In the genomic region with DNA sequence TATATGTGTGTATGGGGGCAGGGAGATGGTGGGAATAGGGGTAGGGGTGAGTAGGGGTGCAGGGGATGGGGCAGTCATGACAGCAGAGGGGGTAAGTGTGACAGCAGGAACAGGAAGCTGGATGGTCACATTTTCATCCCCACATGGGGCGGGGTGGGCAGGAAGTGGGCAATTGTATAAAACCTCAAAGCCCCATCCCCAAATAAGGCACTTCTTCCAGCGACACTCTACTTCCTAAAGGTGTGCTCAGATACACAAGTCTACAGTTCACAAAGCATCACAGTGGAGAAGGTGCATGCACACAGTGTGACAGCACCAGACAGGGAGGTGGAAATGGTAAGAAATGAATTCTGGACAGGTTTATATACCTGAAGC, we compare ENCODE assay signal across 26 mouse cellular contexts. TPM values are rescaled to one million over a fixed set of nuclear protein-coding genes. Genes with fewer than 3 reads are reported as not detected.
DNase-seq lines count a peak whose midpoint lies in the region; ATAC-seq and TF ChIP-seq lines count a peak whose summit lies in the region.
"Had no signal": no experiment of that assay in that cellular context is flagged by ENCODE, and none has a peak within 500 bp of the region (broad histone marks: within the 10 kb centered on the region; RNA-seq: fewer than 3 reads in every experiment).

No protein-coding gene starts in this region.

- H3K36me3 ChIP-seq in forebrain, embryonic 10.5 days (replicated peaks) = no peaks in the 10 kb centered on the region
- no peaks in the 10 kb centered on the region for H3K36me3 ChIP-seq in forebrain, postnatal 0 days (ENCODE audit: insufficient read depth)
- no peaks in the 10 kb centered on the region for H3K36me3 ChIP-seq in midbrain, embryonic 12.5 days
- H3K36me3 ChIP-seq in midbrain, embryonic 15.5 days (replicated peaks) = no peaks in the 10 kb centered on the region
- no peaks in the 10 kb centered on the region for H3K36me3 ChIP-seq in embryonic facial prominence, embryonic 13.5 days
- H3K36me3 ChIP-seq: heart, embryonic 13.5 days; hindbrain, embryonic 15.5 days had no signal

- H3K27ac ChIP-seq in forebrain, embryonic 10.5 days = peak overlapping the region; percentile 11; the same call in 1 of the 2 replicates
- H3K27ac ChIP-seq in forebrain, postnatal 0 days (ENCODE audit: low read depth, low read length) = no peak overlapping the region
- no peak overlapping the region for H3K27ac ChIP-seq in midbrain, embryonic 12.5 days (replicated peaks)
- H3K27ac ChIP-seq in midbrain, embryonic 15.5 days = no peak overlapping the region
- H3K27ac ChIP-seq in embryonic facial prominence, embryonic 13.5 days = no peak overlapping the region
- H3K27ac ChIP-seq: heart, embryonic 13.5 days; hindbrain, embryonic 15.5 days had no signal

- DNase-seq in forebrain, embryonic 10.5 days (ENCODE audit: extremely low spot score, low spot score) = no peak
- DNase-seq in forebrain, postnatal 0 days = no peak
- no peak for DNase-seq in urinary bladder, postnatal 36 days (ENCODE audit: low spot score in 2 of 2)
- DNase-seq in layer of hippocampus, postnatal 25 days (ENCODE audit: extremely low spot score in 1 of 2, low spot score in 1 of 2) = no peak
- DNase-seq: adrenal gland, postnatal 10 days; B cell, adult 2 months; cerebellum, adult 11 months; cerebellum, adult 8-10 months; gastrocnemius, postnatal 36 days; heart, adult 11 months; heart, postnatal 36 days had no signal

- no peak for TF ChIP-seq CTCF in forebrain, postnatal 0 days (IDR thresholded peaks at IDR 0.05; ENCODE audit: low read depth)

- WGBS in forebrain, embryonic 10.5 days = 75% methylated on average over 2 of the region's 2 CpGs
- 82% methylated on average over 2 of the region's 2 CpGs for WGBS in forebrain, postnatal 0 days
- 85% methylated on average over 2 of the region's 2 CpGs for WGBS in midbrain, embryonic 12.5 days
- WGBS in midbrain, embryonic 15.5 days = 88% methylated on average over 2 of the region's 2 CpGs
- WGBS in embryonic facial prominence, embryonic 13.5 days = 84% methylated on average over 2 of the region's 2 CpGs

- no peaks in the 10 kb centered on the region for H3K9me3 ChIP-seq in forebrain, embryonic 10.5 days
- H3K9me3 ChIP-seq in forebrain, postnatal 0 days (ENCODE audit: low read length) = no peaks in the 10 kb centered on the region
- no peaks in the 10 kb centered on the region for H3K9me3 ChIP-seq in midbrain, embryonic 12.5 days
- H3K9me3 ChIP-seq in midbrain, embryonic 15.5 days = no peaks in the 10 kb centered on the region
- H3K9me3 ChIP-seq in embryonic facial prominence, embryonic 13.5 days = no peaks in the 10 kb centered on the region
- H3K9me3 ChIP-seq: heart, embryonic 13.5 days; hindbrain, embryonic 15.5 days had no signal

- H3K9ac ChIP-seq in forebrain, postnatal 0 days = no peak overlapping the region
- 0 out of 2 replicates have a peak overlapping the region, but pooled peaks have one; percentile 3 for H3K9ac ChIP-seq in midbrain, embryonic 12.5 days (replicated peaks)
- H3K9ac ChIP-seq in midbrain, embryonic 15.5 days = no peak overlapping the region
- 0 out of 2 replicates have a peak overlapping the region, but pooled peaks have one; percentile 54 for H3K9ac ChIP-seq in embryonic facial prominence, embryonic 13.5 days
- H3K9ac ChIP-seq: hindbrain, embryonic 15.5 days had no signal

- peaks cover 16% of the 10 kb centered on the region for H3K4me1 ChIP-seq in forebrain, embryonic 10.5 days
- no peaks in the 10 kb centered on the region for H3K4me1 ChIP-seq in forebrain, postnatal 0 days (ENCODE audit: insufficient read depth)
- H3K4me1 ChIP-seq in midbrain, embryonic 12.5 days = peaks cover 10% of the 10 kb centered on the region
- H3K4me1 ChIP-seq in midbrain, embryonic 15.5 days = peaks cover 4% of the 10 kb centered on the region; the same call in 1 of the 2 replicates
- H3K4me1 ChIP-seq in embryonic facial prominence, embryonic 13.5 days = peaks cover 8% of the 10 kb centered on the region

- H3K4me2 ChIP-seq in forebrain, postnatal 0 days (ENCODE audit: low read depth) = no peak overlapping the region
- H3K4me2 ChIP-seq in midbrain, embryonic 12.5 days (replicated peaks) = no peak overlapping the region
- no peak overlapping the region; the same call in 1 of the 2 replicates for H3K4me2 ChIP-seq in midbrain, embryonic 15.5 days
- H3K4me2 ChIP-seq in embryonic facial prominence, embryonic 13.5 days = no peak overlapping the region
- H3K4me2 ChIP-seq: heart, embryonic 13.5 days had no signal

- no peak overlapping the region for H3K4me3 ChIP-seq in forebrain, embryonic 10.5 days
- H3K4me3 ChIP-seq in forebrain, postnatal 0 days (ENCODE audit: low read depth, low read length) = no peak overlapping the region
- no peak overlapping the region for H3K4me3 ChIP-seq in midbrain, embryonic 12.5 days
- H3K4me3 ChIP-seq in midbrain, embryonic 15.5 days = no peak overlapping the region
- H3K4me3 ChIP-seq in embryonic facial prominence, embryonic 13.5 days = no peak overlapping the region
- H3K4me3 ChIP-seq: heart, embryonic 13.5 days; hindbrain, embryonic 15.5 days had no signal

- ATAC-seq in forebrain, postnatal 0 days = no peak
- ATAC-seq in midbrain, embryonic 12.5 days (ENCODE audit: low FRiP score, low read depth) = no peak
- no peak for ATAC-seq in midbrain, embryonic 15.5 days (replicated peaks)
- ATAC-seq in embryonic facial prominence, embryonic 13.5 days (ENCODE audit: insufficient number of reproducible peaks, insufficient read depth, low FRiP score, low TSS enrichment, low read depth) = no peak
- ATAC-seq: forebrain, embryonic 14.5 days had no signal

- no peaks in the 10 kb centered on the region for H3K27me3 ChIP-seq in forebrain, embryonic 10.5 days (ENCODE audit: poor library complexity, severe bottlenecking)
- H3K27me3 ChIP-seq in forebrain, postnatal 0 days (ENCODE audit: insufficient read depth, low read length) = no peaks in the 10 kb centered on the region
- 0 out of 2 replicates have a peak, but pooled peaks cover 6% of the 10 kb centered on the region for H3K27me3 ChIP-seq in midbrain, embryonic 12.5 days
- H3K27me3 ChIP-seq in midbrain, embryonic 15.5 days (replicated peaks) = no peaks in the 10 kb centered on the region
- H3K27me3 ChIP-seq in embryonic facial prominence, embryonic 13.5 days = no peaks in the 10 kb centered on the region
- H3K27me3 ChIP-seq: hindbrain, embryonic 15.5 days had no signal

RNA-seq across cellular contexts. Expression of a gene that starts 11.3 kb away (rescaled TPM):
- polyA plus RNA-seq in forebrain, embryonic 10.5 days (2016; fragmentation: Nextera tagmentation; extraction: Ambion mirVana) = 57.8 and 71.3 TPM in 2 replicates
- total RNA-seq in forebrain, postnatal 0 days (2014; rRNA removed) = 1.5 and 6.1 TPM in 2 replicates
- 4.3 and 7.3 TPM in 2 replicates for polyA plus RNA-seq in forebrain, postnatal 0 days (2015; fragmentation: Nextera tagmentation; extraction: Ambion mirVana)
- polyA plus RNA-seq in midbrain, embryonic 12.5 days (2016; fragmentation: Nextera tagmentation; extraction: Ambion mirVana) = 15.3 and 16.4 TPM in 2 replicates
- polyA plus RNA-seq in midbrain, embryonic 15.5 days (2015; fragmentation: Nextera tagmentation; extraction: Ambion mirVana) = 2.6 and 3.2 TPM in 2 replicates
- polyA plus RNA-seq in embryonic facial prominence, embryonic 13.5 days (2015; fragmentation: Nextera tagmentation; extraction: Ambion mirVana) = 46.5 and 53.4 TPM in 2 replicates
- under 1 TPM in 1 of 2 experiments, not detected in 1; 0.34 TPM for total RNA-seq in layer of hippocampus, postnatal 25 days (2021)
- total RNA-seq: common myeloid progenitor, adult 5-6 weeks; gastrocnemius, adult 8-10 months had no signal

RNA-seq across cellular contexts. Expression of a gene that starts 22.4 kb away (rescaled TPM):
- not detected in 2 replicates for polyA plus RNA-seq in forebrain, embryonic 10.5 days (2016; fragmentation: Nextera tagmentation; extraction: Ambion mirVana)
- not detected in 2 replicates for total RNA-seq in forebrain, postnatal 0 days (2014; rRNA removed)
- not detected in 2 replicates for polyA plus RNA-seq in forebrain, postnatal 0 days (2015; fragmentation: Nextera tagmentation; extraction: Ambion mirVana)
- polyA plus RNA-seq in midbrain, embryonic 12.5 days (2016; fragmentation: Nextera tagmentation; extraction: Ambion mirVana) = not detected in 2 replicates
- not detected in 2 replicates for polyA plus RNA-seq in midbrain, embryonic 15.5 days (2015; fragmentation: Nextera tagmentation; extraction: Ambion mirVana)
- polyA plus RNA-seq in embryonic facial prominence, embryonic 13.5 days (2015; fragmentation: Nextera tagmentation; extraction: Ambion mirVana) = not detected in 2 replicates
- total RNA-seq in layer of hippocampus, postnatal 25 days (2021) = not detected
- total RNA-seq: adrenal gland, postnatal 10 days; adrenal gland, postnatal 4 days; common myeloid progenitor, adult 5-6 weeks; ES-E14; gastrocnemius, adult 8-10 months; gastrocnemius, postnatal 36 days; heart, postnatal 36 days had no signal
- polyA plus RNA-seq: brain, embryonic 14.5 days; embryonic facial prominence, embryonic 14.5 days; forebrain, embryonic 14.5 days; heart, embryonic 13.5 days; heart, postnatal 0 days; hindbrain, embryonic 11.5 days; hindbrain, embryonic 15.5 days; intestine, embryonic 14.5 days had no signal

RNA-seq across cellular contexts. Expression of a gene that starts 34.4 kb away (rescaled TPM):
- not detected in 2 replicates for polyA plus RNA-seq in forebrain, embryonic 10.5 days (2016; fragmentation: Nextera tagmentation; extraction: Ambion mirVana)
- not detected in 2 replicates for total RNA-seq in forebrain, postnatal 0 days (2014; rRNA removed)
- 0.33 TPM in 1 of 2 replicates, not detected in the other for polyA plus RNA-seq in forebrain, postnatal 0 days (2015; fragmentation: Nextera tagmentation; extraction: Ambion mirVana)
- polyA plus RNA-seq in midbrain, embryonic 12.5 days (2016; fragmentation: Nextera tagmentation; extraction: Ambion mirVana) = not detected in 2 replicates
- not detected in 2 replicates for polyA plus RNA-seq in midbrain, embryonic 15.5 days (2015; fragmentation: Nextera tagmentation; extraction: Ambion mirVana)
- polyA plus RNA-seq in embryonic facial prominence, embryonic 13.5 days (2015; fragmentation: Nextera tagmentation; extraction: Ambion mirVana) = 0.80 TPM in 1 of 2 replicates, not detected in the other
- not detected for total RNA-seq in layer of hippocampus, postnatal 25 days (2021)
- total RNA-seq: common myeloid progenitor, adult 5-6 weeks; ES-E14; gastrocnemius, adult 8-10 months; gastrocnemius, postnatal 36 days had no signal
- polyA plus RNA-seq: brain, embryonic 14.5 days; forebrain, embryonic 14.5 days; hindbrain, embryonic 11.5 days; hindbrain, embryonic 15.5 days had no signal

RNA-seq across cellular contexts. Expression of a gene that starts 42.5 kb away (rescaled TPM):
- polyA plus RNA-seq in forebrain, embryonic 10.5 days (2016; fragmentation: Nextera tagmentation; extraction: Ambion mirVana) = not detected in 2 replicates
- not detected in 2 replicates for total RNA-seq in forebrain, postnatal 0 days (2014; rRNA removed)
- polyA plus RNA-seq in forebrain, postnatal 0 days (2015; fragmentation: Nextera tagmentation; extraction: Ambion mirVana) = 0.19 TPM in 1 of 2 replicates, not detected in the other
- not detected in 2 replicates for polyA plus RNA-seq in midbrain, embryonic 12.5 days (2016; fragmentation: Nextera tagmentation; extraction: Ambion mirVana)
- not detected in 2 replicates for polyA plus RNA-seq in midbrain, embryonic 15.5 days (2015; fragmentation: Nextera tagmentation; extraction: Ambion mirVana)
- not detected in 2 replicates for polyA plus RNA-seq in embryonic facial prominence, embryonic 13.5 days (2015; fragmentation: Nextera tagmentation; extraction: Ambion mirVana)
- total RNA-seq in layer of hippocampus, postnatal 25 days (2021) = not detected
- total RNA-seq: adrenal gland, postnatal 10 days; adrenal gland, postnatal 4 days; common myeloid progenitor, adult 5-6 weeks; ES-E14; gastrocnemius, adult 8-10 months; gastrocnemius, postnatal 36 days; heart, postnatal 36 days had no signal
- polyA plus RNA-seq: brain, embryonic 14.5 days; embryonic facial prominence, embryonic 14.5 days; forebrain, embryonic 14.5 days; heart, embryonic 13.5 days; heart, postnatal 0 days; hindbrain, embryonic 11.5 days; hindbrain, embryonic 15.5 days; intestine, embryonic 14.5 days had no signal

RNA-seq across cellular contexts. Expression of a gene that starts 53.6 kb away (rescaled TPM):
- polyA plus RNA-seq in forebrain, embryonic 10.5 days (2016; fragmentation: Nextera tagmentation; extraction: Ambion mirVana) = 38.5 and 42.0 TPM in 2 replicates
- 47.6 and 77.6 TPM in 2 replicates for total RNA-seq in forebrain, postnatal 0 days (2014; rRNA removed)
- polyA plus RNA-seq in forebrain, postnatal 0 days (2015; fragmentation: Nextera tagmentation; extraction: Ambion mirVana) = 91.0 and 93.8 TPM in 2 replicates
- polyA plus RNA-seq in midbrain, embryonic 12.5 days (2016; fragmentation: Nextera tagmentation; extraction: Ambion mirVana) = 46.2 and 48.7 TPM in 2 replicates
- polyA plus RNA-seq in midbrain, embryonic 15.5 days (2015; fragmentation: Nextera tagmentation; extraction: Ambion mirVana) = 97.7 and 101 TPM in 2 replicates
- 49.6 and 52.6 TPM in 2 replicates for polyA plus RNA-seq in embryonic facial prominence, embryonic 13.5 days (2015; fragmentation: Nextera tagmentation; extraction: Ambion mirVana)
- total RNA-seq in layer of hippocampus, postnatal 25 days (2021) = 10 to 100 TPM; 85.3 to 87.3 TPM

Comparison
In these comparisons a context has a peak if more than half of its experiments do, and no peak if none do; other contexts are left out.
1. H3K9ac ChIP-seq: peak in midbrain, embryonic 12.5 days (single experiment) and embryonic facial prominence, embryonic 13.5 days (single experiment); none in forebrain, postnatal 0 days (single experiment) and midbrain, embryonic 15.5 days (single experiment).